Mouse (Mus musculus) spleen, adult 18-20 months (tissue): Measurements from ENCODE around the gene Rabepk.
"Not testable (repeated sequence)": the region's sequence is repeated elsewhere in the genome, so short reads cannot be mapped to it uniquely, and the experiment has no call there.

Source experiments
- DNase-seq, 2 experiments: peaks; one replicate each; pipeline ENCODE4 v3.0.0; 2022; ENCODE audit warnings: mixed read lengths in 2 of 2

Gene Rabepk

DNA sequence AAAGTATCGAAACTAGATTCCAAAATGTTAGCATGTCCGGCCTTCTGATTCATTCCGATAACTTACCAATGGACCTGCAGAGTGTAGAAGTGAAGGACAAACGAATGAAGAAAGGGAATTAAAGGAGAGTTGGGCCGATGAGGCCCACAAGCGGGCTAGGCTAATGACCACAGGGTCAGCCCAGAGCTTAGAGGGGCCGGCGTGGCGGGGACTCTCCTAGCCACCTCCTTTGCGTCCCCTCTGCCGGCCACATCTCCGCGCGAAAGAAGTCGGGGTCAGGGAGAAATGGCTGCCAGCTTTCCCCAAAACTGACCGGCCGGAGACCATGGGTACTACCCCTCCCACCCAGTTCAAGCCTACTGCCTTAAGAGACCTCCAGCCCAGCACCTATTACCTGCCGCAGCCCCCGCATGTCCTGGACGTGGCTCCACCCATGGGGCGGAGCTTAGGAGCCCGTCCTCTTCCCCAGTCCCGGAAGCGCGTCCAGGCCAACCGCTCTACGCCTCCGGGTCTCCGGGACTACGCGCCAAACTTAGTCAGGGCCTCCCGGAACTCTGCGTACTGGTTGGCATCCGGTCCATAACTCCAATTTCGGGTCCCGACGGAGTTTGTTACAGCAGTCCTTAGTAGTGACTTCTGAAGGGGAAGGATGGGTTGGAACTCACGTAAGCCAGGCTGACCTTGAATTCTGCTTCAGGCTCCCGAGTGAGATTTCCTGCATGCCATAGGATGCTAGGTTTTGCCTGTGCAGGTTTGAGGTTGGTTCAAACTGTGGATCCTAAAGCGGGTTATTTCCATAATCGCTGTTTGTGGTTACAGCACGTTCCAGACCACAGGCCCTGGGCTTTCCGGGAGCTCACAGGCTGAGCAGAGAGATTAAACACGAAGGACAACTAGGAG lies at the start of gene Rabepk:
Gene Rabepk, minus strand, starts transcription at position 556 of the 900 bp plus-strand sequence.
- peak; percentile 77 to 86 for DNase-seq

DNA sequence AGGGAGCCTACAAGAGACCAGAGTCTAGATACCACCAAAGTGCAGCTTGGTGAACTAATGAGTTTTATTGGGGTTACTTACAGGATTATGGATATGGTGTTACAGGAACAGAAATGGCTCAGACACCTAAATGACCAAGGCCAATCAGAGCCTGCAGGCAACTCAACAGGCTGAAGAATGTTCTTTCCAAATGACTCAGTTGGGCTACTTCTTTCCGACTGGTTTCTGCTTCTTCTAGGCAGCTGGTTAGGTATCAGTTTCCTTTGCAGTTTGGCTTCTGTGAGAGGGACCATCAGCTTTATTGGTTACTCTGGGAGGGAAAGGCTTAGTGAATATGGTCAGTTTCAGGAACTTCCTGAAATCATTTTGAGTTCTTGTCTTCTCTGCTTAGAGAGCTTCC lies 48.0 kb upstream of the Rabepk start:
- no peak for DNase-seq

DNA sequence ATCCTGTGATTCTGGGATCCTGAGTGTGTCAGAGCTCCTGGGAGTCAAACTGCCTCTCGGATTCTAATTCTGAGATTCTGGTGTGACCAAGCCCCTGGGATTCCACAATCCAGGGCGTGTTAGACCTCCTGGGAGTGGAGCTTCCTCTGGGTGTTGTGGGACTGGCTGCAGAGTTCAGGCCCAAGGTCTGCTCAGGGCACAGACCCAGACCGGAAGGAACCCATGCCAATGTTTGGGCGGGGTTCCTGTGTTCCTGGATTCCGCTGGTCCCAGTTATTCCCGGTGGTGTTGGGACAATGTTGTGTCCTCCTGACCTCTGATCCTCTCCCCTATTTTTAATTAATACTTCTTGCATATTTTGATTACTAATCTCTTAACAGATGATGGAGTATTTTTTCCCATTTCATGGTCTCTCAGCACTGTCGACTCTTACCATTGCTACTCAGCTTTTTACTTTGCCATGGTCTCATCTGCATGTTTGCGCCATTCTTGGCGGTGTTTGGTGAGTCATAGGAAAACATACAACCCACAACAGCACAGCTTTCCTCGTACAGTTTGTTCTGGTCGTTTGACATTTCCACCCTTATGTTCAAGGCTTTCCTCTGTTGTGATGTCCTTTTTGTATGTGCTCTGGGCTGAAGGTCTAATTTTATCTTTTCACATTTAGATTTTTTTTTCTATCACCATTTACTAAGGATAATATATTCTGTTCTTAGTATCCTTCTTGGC lies 43.7 kb upstream of the Rabepk start:
- no peak for DNase-seq

DNA sequence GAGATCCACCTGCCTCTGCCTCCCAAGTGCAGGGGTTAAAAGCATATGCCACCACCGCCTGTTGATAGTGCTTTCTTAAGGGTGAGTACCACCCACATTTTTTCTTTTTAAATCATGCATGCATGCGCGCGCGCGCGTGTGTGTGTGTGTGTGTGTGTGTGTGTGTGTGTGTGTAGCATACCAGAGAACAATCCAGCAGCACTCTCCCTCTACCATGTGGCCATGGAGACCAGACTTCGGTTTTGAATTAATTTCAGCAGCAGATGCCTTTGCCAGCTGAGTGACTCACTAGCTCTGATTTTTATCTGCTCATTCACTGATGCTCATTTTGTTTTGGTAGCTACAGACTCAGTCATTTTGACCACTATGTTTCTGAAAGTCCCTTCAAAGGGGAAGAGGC lies 42.0 kb upstream of the Rabepk start:
- no peak for DNase-seq

DNA sequence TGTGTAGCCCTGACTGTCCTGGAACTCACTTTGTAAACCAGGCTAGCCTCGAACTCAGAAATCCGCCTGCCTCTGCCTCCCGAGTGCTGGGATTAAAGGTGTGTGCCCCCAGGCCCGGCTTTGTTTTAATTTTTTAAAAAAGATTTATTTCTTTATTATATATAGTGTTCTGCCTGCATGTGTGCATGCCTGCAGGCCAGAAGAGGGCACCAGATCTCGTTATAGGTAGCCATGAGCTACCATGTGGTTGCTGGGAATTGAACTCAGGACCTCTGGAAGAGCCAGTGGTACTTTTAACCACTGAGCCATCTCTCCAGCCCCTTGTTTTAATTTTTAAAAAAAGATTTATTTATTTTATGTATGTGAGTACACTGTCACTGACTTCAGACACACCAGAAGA lies 40.4 kb upstream of the Rabepk start:
- not testable (repeated sequence) for DNase-seq

DNA sequence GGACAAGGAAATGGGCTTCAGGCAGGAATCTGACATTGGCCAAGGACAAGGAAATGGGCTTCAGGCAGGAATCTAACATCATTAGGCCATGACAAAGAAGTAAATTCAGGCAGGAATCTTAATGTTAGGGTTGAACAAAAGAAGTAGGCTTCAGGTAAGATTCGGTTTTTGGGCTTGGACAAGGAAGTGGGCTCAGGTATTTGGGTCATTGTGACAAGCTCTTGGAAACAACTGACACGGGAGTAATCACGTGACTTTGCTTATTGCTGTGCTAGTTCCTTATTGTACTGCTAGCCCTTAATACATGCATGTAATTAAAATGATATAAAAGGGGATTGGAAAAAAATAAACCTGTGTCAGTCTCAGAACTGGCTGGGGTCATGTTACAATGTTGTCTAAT lies 36.0 kb upstream of the Rabepk start:
- no peak for DNase-seq

DNA sequence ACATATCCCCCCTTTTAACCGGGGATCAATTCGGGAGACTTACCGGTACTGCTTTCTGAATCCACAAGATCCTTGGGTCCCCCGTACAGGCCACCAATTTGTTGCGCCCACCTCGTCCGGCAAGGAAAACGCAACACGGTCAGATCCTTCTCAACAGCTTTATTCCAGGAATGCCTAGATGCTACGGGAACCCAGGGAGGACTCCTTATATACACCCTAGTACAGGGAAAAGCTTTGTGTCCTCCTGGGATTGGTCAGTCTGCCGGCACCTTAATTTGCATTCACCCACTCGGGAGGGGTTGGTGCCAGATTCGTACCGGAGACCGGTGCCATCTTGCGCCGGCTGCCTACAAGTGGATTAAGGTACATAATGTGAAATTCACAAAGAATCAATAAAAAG lies 33.9 kb upstream of the Rabepk start:
- no peak for DNase-seq

DNA sequence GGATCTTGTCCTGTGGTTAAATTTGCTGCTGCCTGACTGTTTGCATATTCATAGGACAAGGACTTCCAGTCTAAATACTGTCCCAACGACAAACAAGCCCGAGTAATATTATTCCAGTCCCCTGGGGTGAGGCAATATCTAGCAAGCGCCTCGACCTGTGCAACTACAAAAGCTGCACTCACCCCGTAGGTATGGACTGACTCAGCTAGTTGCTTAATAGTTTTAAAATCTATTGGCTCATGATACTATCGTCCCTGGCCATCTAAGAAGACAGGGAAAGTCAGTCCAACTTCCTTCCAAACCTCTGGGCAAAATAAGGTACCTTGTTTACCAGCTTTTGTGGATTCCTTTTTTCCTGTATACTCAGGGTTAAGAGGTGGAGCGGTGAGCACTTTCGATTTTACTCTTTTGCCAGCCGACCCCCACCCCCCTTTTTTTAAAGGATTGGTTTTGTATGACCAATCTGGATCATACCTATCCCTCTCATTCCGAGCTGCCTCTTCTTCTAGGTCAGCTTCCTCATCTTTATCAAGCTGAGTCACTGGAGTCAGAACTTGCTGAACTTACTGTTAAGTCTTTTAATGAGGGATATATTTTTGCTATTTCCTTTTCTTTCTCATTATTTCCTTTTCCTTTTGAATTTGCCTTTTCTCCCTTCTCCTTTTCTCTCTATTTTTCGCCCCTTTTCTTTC lies 33.2 kb upstream of the Rabepk start, which contains the start of gene Gm34653:
Gene Gm34653, plus strand, starts transcription at position 242 of the 692 bp plus-strand sequence.
- DNase-seq: not testable (repeated sequence)

DNA sequence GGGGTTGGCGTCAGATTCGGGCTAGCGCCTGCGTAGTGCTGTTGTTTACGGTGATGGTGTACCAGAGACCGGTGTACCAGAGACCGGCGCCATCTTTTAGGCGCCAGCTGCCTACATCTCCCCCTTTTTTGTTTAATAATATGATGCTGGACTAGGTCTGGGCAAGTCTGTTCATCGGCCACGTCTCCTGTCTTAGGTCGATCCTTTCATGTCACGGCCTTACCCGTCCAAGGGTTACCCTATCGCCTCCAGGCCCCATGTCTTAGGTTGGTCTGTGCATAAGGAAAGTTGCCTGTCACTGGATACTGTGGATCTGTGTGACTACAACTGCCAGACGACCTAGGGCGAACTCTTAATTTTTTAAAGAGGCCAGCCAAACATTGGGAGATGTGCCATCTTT lies 30.4 kb upstream of the Rabepk start:
- not testable (repeated sequence) for DNase-seq

DNA sequence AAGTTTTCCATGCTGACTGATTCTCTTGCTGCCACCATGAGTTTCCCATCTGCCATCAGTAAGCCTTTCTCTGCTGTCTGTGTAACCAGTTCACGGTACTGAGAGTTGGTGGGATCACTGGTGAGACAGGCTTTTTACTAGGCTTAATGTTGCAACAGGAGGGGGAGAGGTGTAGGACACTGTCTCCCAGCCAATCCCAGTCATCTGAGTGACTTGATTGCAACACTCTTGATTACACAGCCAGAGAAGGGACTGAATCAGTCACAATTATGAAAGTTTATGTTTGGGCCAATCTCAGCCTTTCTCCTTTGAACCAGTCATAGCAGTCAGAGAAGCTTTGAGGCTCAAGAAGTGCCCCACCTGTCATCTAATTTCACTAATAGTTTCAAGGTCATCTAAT lies 28.3 kb upstream of the Rabepk start:
- DNase-seq: no peak

DNA sequence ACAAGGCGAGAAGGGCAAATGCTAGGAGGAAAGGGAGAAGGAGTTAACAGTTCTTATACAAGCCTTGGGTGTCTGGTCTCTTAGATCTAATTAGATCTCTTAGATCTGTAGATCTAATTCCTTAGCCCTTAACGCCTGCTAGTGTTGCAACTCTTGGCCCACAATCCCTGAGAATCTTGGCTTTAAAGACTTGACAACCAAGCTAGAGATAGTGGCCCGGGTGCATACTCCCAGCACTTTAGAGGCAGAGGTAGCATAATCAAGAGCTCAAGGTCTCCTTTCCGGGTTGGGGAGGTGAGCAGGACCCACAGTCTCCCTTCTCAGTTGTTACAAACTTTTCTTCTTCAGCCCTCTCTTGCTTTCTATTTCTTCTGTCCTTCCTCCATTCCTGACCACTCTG lies 27.9 kb upstream of the Rabepk start:
- no peak for DNase-seq

DNA sequence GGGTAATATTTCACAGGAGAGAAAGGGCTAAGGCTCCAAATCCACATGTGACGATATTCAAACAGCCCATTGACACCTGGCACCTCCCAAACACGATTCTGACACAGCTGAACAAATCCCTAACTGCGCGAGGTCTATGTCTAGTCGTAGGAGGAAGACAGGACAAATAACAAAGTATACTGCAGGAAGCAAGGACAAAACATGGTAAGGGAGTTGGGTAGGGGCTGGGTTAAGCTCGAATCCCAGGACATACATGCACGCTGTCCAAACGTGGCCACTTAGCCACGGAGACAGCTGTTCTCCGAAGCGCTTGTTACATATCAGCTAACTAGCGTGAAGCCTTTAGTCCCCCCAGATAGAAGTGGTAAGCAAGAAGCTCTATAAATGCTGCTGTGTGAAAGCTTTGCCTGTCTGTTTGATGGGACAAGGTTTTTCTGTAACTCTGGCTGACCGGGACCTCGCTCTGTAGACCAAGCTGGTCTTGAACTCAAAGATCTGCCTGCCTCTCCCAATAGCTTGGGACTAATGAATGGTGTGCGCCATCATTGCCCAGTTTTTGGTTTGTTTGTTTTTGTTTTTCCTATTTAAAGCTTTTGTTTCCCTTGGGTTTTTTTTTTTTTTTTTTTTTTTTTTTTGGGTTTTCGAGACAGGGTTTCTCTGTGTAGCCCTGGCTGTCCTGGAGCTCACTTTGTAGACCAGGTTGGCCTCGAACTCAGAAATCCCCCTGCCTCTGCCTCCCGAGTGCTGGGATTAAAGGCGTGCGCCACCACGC lies 26.9 kb upstream of the Rabepk start:
- peak in 1 of 2 experiments; percentile 9 for DNase-seq

DNA sequence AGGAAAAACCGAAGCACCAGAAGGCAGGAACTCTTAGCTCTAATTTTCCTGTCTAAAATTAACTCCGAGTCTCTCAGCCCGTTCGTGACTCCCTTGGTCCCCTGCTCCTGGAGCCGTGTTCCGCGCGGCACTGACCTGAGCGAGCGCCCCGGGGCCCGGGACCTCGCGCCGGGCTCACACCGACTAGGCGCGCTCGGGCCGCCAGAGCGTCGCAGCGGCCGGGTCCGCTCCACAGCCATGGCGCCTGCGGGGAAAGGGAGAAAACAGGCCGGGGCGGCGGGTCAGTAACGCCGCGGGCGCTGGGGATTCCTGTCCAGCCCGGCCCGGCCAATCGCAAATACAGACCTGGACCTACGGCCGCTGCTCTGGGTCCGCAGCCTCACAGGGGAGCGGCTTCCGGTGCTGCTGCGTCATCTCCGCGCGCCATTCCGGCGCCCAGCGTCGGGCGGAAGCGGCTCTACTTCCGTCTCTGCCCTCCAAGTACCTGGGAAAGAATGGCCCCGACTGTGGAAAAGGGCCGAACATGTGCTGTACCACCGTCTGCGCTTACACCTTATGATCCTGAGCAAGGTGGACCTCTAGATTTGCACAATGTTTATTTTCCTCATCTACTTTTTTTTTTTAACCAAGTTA lies 26.2 kb upstream of the Rabepk start, which contains the start of gene Fbxw2:
Gene Fbxw2, minus strand, starts transcription at position 485 of the 633 bp plus-strand sequence.
- peak; percentile 81 to 89 for DNase-seq

DNA sequence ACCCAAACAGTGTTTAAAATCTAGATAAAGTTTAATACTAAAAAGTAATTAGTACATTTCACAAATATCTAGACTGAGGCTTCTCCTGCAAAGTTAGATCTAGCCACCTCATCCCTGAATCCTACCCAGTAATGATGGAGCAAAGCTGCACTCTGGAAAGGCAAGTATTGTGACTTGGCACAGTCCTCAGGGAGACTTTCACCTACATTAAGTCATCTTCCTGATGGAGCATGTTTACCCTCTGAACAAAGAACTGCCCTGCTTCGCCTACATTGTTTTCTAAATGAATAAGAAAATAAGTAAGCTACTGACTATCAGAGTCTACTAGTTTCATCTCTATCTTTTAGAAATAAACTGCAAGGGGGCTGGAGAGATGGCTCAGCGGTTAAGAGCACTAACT lies 18.8 kb upstream of the Rabepk start:
- no peak for DNase-seq

DNA sequence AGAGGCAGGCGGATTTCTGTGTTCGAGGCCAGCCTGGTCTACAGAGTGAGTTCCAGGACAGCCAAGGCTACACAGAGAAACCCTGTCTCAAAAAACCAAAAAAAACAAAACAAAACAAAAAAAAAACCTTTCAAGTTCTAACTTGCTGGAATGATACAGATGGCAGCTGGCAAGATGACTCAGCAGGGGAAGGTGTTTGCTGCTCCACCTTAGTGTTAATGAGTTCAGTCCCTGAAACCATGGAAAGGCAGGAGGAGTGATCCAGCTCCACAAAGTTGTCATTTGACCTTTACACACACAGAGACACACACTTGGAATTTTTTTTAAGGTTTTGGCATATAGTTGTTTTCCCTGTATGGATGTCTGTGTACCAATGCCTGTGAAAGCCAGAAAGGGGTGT lies 16.2 kb upstream of the Rabepk start:
- not testable (repeated sequence) for DNase-seq

DNA sequence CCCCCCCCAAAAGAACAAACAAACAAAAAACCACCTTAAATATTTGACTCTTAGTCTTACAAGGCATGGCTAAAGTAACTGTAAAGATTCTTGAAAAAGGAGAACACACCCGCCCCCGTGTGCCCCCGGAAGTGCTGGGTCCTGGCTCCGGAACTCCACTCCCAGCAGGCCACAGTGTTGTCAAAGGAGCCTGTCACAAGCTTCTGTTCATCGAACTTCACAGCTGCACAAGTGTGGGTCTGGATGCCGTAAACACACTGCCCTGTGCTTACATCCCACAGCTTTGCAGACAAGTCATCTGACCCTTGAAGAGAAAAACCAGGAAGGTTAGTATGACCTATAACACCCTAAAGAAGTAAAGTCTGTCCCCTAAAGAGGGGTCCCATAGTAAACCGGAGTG lies 13.0 kb upstream of the Rabepk start:
- DNase-seq: no peak

DNA sequence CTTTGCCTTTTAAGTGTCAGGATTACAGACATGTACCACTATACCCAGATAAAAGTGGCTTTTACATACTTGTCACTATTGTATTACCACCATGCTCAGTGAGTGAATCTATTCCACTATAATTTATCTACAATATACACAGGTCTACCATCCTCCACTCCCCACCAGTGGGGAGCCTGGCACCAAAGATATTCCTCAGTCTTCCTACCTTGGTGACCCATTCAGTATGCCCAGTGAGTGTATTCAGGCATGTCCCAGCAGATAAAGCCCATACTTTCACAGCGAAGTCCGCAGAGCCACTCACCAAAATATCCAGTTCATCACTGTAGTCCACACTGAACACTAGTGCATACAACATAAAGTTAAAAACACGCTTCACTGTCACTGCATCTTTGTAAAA lies 11.1 kb upstream of the Rabepk start:
- DNase-seq: no peak

DNA sequence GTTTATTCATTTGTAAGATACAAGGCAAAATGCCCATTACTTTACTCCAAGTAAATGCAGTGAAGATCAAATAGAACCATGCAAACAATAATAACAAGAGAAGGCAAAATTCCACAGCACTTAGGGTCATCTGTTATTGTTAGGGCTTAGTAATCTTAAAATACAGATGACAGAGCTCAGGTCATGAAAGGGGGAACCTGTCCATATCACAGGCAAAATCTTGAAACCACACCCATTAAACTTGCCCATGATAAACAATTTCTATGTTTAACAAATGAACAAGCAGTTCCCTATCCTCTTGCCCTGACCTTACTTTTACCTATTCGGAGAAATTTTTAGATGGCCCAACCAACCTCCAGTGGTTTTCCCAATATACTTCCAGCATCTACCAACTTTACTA lies 9.9 kb upstream of the Rabepk start:
- no peak for DNase-seq

DNA sequence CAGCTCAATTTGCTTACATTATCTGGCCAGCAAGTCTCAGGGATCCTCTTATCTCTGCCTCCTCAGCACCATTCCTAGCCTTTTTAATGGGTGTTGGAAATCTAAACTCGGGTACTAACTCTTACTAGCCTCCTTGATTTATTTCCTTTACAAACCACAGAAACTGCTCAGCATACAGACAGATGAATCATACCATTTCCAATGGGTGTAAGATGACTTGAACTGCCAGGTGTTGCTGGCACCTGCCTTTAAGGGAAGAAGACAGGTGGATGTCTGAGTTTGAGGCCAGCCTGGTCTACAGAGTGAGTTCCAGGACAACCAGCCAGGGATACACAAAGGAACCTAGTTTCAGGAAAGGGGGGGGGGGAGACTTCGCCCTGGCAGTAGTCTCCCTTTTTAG lies 8.3 kb upstream of the Rabepk start:
- no peak for DNase-seq

DNA sequence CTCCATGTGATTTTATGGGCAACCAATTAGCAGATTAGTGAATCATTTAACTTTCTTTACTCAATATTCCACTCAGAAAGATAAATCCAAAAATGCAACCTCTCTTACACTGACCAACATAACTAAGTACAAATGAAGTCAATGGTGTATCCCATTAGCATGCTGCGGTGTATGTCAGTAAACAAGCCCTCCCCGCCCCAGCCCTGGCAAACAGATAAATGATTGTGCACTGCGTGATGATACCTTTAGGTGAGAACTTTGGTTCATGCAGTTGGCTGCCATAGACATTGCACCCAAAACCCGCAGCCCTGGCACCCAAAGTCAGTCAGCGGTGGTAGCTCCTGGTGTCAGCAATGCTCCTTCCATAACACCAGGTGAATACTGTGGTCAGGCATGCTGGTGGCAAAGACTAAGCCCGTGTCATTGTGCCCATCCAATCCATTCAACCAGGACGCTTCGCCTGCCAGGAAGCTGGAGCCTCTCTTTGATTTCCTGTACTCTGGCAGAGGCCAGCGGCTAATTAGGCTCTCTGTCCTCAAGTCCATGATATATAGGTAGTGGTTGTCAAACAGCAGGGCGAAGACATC lies 5.7 kb upstream of the Rabepk start:
- DNase-seq: no peak

DNA sequence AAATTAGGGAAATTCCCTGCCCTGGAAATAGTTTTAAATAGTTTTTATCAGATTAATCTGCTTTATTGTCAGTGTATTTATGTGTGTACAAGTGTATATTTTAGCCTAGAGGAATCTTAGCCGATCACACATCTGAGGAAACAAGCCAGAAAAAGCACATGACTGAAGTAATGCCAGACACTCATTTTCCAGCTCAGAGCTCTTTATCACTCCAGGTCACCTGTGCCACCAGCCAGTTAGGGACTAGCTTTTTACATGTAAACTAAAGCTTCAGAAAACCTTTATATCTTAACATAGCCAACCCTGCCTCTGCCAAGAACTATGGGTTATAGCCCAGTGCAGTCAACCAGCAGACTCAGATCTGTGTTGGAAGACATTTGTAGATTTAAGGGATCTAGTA lies 5.1 kb upstream of the Rabepk start:
- DNase-seq: no peak

DNA sequence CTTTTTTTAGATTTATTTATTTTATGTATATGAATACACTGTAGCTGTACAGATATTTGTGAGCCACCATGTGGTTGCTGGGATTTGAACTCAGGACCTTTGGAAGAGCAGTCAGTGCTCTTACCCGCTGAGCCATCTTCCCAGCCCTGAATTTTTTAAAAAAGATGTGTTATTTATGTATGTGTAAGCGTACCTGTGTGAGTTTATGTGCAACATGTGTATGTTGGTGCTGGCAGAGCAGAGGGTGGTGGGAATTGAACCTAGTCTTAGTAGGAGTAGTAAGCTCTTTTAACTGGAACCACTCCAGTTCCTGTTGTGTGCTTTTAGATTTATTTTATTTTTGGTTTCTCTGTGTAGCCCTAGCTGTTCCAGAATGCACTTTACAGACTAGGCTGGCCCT lies 4.5 kb upstream of the Rabepk start:
- DNase-seq: no peak
